Mouse (Mus musculus) heart, postnatal 0 days (tissue): ENCODE measurements around the gene Gpatch1.

ENCODE experiments used
- CTCF ChIP-seq: IDR thresholded peaks from 2 replicates; pipeline ENCODE4 v1.5.1; 2016; ENCODE audit warnings: antibody characterized with exemption, control low read depth, low read depth
- EP300 ChIP-seq: IDR thresholded peaks from 2 replicates; pipeline ENCODE4 v1.6.1; 2016; ENCODE audit warnings: antibody characterized with exemption, low read depth

GRCm38 (mm10) chr7:35300792-35301191 lies 17.4 kb downstream of the Gpatch1 start:
- TF ChIP-seq CTCF (no peak), EP300 (no peak)
